Mouse (Mus musculus): ENCODE results near the gene Cox4i2.

Cox4i2 gene

DNA sequence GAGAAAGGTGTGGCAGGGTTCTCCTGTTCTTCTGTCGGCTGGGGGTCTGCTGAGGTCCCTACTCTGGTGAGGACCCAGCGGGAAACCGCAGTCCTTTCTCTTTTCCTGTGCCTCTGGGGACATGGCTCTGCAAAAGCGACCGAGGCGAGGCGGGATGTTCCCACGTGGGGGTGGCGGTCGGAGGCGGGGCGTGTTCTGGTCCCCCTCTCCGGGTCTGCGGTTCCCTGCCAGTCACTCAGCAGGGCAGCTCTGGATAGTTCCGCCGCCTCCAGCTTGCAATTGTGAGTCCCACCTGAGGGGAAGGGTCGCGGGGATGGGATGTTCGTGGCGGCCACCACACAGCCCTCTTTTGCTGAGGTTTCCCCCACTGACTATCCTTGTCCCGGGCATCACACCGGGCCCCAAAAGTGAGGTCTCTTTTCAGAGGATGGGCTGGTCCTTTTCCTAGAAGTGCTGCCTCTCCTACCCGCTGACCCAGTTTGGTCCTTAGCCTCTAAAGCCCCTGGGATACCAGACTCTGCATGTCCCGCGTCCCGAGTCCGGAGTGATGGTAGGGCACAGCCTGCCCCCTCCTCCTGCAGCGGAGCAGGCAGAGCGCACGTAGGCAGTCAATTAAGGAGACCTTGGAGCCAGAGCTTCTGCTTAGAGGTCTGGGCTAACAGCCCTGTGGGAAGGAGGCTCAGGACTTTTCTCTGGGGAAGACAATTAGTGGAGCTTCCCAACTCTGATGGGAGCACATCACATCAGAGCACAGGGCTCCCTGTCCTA, at the start of gene Cox4i2:
Cox4i2 (plus strand) TSS at position 230 of the 768 bp plus-strand sequence.
- peak; percentile 63 for DNase-seq

DNA sequence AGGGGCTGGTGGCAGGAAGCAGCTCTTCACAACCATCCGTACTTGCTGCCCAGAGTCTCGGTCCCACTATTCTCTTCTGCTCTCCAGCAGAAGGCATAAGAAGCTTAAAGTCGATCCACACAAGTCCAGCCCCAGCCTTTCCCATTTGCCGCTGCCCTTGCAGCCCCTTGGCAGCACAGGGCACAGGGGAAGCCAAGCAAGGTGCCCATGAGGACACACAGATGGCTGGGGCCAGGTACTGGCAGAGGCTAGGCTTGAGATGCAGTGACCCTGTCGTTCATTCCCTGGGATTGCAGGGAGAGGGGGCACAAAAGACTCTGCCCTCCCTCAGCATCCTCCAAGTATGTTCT, 49.7 kb upstream of the Cox4i2 start:
- DNase-seq = no peak

DNA sequence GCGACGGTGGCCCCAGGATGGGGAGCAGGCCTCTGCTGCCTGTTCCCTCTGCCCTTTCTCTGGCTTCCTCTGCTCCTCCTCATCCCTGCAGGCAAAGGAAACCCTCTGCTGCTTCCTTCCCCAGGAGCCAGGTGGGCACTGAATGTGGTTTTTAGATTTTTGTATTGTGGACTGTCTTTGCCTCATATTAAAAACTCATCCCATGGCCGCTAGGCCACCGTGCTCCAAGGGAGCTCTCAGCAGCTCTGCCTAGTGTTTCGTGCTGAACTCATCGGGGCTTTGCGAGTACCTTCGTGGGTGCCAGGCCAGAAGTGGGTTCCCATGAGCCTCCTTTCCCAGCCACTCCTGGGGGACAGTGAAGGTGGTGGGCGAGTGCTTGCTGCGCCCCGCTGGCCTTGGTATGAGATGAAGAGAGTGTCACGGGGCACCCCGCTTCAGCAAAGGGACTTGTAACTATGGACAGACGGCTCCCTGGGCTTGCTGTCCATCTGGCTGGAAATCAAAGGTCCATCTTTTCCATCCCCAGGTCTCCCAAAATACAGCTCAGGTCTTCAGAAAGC, 49.1 kb upstream of the Cox4i2 start:
- no peak for DNase-seq

DNA sequence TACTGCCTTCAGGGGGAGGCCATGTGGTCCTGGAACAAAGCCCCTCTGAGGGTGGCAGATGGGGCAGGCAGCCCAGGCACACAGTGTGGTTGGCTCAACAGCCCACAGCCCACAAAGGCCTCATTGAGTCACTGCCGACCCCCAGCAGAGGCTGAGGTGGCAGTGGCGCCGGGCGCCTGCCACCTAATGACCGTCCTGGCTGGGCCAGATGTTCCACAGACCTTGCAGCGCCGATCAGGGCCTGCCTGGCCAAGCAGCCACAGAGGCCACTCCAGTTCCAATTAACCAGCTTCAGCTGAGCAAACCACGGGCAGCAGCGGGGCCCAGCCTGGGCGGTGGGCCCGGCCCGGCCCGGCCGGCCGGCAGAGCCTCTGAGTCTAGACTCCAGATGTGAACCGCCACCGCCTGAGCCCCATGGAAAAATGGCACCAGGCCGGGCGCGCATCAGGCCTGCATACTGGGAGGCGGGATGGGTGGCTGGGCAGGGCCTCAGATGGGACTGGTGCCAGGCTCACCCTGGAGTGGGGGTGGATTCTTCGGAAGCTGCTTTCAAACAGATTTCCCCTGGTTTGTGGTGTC, 47.9 kb upstream of the Cox4i2 start:
- DNase-seq = no peak

DNA sequence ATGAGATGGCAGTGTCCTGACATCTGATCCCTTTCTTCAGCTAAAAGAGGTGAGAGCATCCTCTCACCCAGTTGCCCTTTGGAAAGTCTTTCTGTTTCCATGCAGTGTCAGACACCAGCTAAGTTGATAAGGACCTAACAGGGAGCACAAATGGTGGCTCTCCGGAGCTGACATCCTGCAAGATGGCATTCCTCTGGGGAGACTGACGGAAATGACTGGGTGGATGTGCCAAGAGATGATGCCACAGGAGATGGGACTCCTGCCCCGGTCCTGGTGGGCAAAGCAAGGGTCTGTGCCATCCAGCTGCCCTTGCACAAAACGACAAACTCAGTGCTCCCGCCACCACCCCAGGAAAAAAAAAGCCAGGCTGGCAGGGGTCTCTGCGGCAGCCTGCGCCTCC, 46.8 kb upstream of the Cox4i2 start:
- DNase-seq = no peak

DNA sequence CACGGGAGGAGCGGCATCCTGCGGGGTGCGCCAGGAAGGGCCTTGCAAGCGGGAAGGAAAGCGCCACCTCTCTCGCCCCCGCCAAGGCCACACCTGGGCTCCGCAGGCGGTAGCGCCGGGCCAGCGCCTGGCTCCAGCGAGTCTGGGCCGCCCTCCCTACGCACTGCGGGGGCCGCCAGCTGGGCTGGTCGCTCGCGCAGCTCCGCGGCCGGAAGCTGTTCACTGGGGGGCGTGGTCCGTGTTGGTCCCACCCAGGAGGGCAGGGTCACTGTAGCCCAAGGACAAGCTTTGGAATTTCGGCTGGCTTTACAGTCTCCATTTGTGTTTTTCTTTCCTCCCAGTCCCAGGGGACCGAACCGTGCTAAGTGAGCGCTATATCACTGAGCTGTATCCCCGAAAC, 46.3 kb upstream of the Cox4i2 start:
- DNase-seq = peak; percentile 18

DNA sequence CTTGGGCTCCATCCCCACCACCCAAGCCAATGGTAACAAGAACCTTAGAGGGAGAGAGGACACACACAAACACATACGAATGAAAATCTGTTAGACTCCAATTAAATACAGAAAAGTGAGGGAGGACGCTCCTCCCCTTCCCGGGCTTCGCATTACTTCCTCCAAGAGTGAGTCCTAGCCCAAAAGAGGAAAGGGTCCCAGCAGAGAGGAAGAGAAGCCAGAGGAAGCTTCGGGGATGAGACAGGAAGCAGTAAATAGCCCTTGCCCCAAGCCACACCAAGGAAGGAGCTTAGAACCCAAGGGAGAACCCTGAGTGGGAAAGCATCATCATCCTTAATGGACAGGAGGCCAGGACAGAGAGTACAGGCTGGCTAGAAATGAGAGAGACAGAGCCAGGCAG, 44.9 kb upstream of the Cox4i2 start:
- no peak for DNase-seq

DNA sequence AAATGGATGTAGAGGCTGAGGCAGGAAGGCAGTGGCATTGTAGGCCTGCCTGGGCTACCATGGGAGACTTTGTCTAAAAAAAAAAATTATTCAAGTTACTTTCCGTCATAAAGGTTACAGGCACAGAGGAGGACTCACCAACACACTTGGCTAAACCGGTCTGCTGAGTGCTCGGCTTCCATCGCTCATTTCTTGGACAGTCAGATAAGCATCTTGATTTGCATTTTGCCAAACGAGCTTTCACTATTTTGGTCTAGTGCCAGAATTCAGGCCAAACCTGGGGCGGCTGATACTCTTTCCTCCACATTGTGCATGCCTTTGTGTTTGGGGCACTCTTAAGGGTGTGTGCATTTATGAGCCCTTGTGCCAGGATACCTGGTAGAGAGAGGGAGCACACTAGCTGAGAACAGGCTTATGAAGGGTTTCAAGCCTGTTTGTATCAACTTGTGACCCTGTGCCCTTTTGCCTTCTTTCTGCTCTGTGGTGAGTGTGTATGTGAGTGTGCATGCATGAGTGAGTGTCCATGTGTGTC, 37.7 kb upstream of the Cox4i2 start:
- no peak for DNase-seq

DNA sequence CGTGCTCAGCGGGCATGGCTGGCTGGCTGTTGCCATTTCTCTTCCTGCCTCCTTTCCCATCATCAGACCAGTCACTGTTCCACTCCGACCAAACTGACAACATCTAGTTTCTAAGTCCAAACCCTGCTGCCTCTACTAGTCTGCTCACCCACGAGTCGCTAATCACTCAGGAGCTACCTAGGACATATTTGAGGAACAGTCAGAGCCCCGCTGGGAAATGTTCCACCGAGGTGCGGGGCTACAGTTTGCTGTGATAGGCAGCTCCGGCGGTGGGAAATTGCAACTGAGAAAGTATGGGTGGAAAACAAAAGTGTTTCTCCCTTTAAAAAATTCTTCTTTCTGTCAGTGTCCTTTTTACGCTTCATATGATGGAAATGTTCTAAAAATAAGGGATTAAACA, 36.3 kb upstream of the Cox4i2 start:
- DNase-seq = no peak

DNA sequence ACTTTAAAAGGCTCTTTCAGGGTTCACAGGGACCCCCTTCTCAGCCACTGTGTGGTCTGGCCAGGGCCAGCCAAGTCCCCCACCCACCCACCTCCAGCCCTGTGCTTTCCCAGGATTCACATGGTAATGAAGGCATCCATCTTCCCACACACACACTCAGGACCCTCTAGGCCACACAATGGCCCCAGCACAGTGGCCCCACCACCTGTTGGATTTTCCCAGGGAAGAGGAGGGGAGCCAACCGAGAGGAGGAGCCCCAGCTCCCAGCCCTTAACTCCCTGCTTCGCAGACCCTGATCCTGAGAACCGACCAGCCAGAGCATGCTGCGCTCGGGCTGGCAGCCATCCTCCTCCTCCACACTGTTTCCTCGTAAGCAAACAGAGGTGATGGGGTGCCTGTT, 35.9 kb upstream of the Cox4i2 start:
- no peak for DNase-seq

DNA sequence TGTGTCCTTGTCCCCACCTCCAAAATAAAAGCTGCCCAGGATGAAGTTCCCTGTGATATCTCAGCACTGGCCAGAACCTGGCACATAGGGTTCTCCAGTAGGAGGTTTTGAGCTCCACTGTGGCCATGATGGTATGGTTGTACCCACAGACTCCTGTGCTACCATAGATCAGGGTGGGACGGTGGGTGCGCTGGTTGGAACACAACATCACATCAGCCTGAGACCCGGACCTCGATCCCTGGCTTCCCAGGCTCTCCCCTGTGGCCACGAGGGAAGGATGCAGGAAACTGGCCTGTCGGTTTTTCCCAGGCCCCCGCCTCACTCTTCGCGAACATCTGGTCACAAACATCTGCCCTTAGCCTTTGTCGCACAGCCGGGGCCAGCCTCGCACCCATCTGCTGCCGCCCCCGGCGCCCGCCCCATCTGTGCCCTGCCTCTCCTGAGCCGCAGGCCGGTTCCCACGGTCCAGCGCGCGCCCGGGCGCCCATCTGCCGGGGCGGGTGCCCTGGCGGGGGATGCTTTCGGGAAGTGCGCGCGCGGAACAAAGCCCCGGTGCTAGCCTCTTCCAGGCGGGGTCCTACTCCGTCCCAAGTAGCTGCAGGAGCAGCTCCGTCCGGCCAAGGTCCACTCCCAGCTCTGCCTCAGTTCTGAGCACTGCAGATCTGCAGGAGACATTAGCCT, 30.2 kb upstream of the Cox4i2 start:
- peak; percentile 36 for DNase-seq

DNA sequence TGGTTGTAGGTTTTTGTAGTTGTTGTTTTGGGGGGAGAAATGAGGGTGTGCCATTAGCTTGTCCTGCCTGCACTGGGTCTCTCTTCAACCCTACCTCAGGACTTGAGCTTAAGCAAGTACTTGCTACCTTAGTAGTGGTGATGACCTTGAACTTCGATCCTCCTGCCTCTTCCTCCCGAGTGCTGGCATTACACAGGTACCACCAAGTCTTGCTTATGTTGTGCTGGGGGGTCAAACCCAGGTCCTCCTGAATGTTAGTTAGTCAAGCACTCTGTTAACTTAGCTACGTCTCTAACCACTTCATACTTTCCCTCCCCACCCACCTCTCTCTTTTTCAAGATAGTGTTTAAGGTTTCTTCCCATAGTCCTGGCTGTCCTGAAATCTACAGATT, 29.6 kb upstream of the Cox4i2 start:
- no peak for DNase-seq

DNA sequence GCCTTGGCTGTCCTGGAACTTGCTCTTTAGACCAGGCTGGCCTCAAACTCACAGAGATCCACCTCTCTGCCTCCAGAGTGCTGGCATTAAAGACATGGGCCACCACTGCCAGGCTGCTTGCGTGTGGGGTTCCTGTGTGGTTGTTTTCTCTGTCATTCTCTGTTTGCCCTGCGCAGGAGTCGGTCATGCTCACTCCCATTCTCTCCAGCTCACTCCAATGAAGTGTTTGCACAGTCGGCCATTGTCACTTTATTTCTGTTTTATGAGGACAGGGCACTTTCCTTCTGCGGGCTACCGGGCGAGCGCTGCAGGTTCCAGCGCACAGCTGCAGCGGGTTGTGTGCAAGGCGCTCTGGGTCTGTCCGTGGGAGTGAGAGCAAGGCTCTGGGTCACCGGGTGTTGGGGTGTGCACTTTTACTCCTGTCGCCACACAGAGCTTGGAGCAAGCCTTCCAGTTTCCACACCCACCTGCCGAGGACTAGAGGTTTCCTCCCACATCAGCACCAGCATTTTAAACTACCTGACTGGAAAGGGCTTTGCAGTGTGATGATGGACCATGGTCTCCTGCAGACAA, 28.7 kb upstream of the Cox4i2 start:
- DNase-seq = no peak

DNA sequence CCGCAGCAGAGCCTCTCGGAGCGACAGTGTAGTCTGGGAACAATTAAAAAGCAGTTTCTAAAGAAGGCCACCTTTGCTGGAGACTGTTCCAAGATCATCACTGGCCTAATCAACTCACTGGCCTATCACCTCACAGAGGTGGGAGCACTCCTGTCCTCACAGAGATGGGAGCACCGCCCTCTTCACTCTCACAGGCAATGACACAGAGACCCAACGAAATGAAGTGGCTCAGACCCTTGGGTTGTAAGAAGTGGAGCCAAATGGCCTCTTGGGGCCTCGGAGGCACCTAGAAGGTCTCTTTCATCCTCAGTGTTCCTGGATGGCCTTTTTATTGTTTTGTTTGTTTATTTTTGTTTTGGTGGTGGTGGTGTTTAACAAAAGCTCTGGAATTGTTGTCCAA, 27.8 kb upstream of the Cox4i2 start:
- no peak for DNase-seq

DNA sequence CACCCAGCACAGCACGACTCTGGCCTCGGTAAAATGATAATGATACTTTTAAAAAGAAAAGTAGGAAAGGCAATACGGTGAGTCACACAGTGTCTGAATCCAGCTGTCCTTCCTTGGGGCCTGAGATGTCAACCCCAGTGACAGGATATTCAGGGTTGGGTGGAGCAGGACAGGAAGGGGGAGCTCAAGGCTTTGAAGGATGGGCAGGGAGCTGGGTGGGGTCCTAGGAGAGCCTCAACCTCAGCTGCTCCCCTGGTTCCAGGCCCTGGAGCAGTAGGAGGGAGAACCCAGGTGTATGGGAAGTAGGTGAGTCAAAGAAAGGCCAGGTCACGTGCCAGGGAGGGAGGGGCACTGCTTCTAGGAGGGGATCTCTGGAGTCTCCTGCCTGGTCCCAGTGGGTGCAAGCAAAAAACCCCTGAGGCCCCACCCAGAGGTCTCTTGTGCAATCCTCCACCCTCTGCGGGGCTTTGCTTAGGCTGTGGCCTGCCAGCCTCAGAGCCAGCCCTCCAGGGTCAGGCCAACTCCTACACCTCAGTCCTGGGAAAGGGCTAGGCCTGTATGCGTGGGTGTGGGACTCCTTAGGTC, 27.1 kb upstream of the Cox4i2 start:
- DNase-seq = no peak

DNA sequence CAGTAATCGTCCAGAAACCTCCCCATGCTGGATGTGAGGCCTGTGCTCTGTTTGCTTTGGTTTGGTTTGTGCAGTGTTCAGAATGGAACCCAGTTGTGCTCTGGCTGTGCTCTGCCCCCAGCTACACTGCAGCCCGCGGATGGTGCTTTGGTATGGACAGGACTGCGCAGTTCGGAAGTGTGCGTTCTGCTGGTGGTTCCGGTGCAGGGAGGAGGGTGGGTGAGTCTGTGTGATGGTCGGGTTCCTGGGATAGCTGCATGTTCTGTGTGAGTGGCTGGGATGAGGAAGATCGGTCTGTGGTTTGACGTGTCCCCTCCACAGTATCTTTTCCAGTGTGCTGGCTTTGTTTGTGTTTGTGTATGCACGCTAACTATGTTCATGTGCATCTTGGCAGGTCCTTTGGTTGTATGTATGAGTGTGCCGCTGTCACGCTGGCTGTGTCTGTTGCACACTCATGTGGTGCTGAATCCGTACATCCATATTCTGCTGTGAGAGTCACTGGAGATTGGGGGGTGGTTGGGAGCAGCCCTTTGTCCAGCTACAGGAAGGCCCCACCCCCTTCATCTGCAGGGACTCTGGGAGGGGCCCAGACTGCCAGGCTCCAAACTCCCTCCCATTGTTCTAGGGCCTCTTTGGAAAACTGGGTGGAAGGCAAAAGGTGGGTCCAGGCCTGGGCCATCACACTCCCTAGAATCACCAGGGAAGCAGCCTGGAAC, 26.0 kb upstream of the Cox4i2 start:
- no peak for DNase-seq

DNA sequence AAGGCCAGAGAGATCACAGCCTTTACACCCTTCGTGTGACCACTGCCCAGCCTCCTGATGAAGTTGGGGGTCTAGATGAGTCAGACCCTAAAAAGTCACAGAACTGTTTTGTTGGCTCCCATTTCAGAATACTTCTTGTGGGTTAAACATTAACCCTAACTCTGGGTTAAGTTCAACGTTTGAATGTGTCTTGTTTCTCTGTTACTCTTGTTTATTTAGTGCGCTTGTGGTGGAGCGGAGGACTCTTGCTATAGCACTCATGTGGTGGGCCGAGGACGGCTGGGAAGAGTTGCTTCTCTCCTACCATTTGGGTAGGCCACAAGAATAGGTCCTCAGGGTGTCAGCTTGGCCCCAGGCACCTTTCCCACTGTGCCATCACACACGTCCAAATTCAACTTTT, 25.4 kb upstream of the Cox4i2 start:
- no peak for DNase-seq

DNA sequence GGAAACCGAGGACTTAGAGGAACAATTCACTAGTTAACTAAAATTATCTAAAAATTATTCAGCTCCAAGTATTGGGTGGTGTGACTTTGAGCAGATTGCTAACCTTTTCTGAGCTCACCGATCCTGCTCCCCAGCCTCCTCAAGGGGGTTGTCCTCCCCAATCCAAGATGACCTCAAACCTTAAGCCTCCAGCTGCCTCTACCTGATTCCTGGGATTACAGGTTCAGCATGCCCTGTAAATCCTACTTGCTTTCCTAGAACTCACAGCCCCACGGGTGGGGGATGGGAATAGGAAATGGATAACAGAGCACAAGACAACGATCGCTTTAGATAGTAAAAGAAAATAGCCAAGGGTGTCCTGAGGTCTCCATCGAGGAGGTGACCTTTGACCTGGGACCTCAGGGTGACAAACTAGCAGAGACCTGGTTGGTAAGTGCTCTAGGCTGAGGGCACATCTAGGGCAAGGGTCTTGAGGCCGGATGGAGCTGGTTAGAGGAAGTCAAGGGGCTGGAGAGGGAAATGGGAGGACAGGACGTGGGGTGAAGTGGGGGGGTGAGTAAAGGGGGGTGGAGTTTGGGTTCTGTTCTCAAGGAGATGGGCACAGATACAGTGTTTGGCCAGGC, 24.8 kb upstream of the Cox4i2 start:
- DNase-seq = no peak

DNA sequence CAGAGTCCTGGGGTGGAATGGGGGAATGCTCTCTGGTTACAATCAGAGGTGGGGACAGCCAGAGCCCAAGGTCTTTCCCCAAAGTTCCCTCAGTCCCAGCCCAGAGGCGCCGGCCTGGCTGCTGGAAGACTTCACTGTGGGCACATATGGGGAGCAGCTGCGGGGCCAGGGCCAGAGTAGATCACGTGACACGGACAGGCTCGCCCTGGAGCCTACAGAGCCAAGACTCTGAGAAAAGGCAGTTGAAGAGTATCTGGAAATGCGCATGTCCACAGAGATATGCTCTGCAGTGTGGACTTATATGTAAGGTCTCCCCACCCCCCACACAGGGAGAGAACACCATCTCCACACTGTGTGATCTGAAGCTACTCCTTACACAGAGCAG, 24.3 kb upstream of the Cox4i2 start:
- DNase-seq = no peak

DNA sequence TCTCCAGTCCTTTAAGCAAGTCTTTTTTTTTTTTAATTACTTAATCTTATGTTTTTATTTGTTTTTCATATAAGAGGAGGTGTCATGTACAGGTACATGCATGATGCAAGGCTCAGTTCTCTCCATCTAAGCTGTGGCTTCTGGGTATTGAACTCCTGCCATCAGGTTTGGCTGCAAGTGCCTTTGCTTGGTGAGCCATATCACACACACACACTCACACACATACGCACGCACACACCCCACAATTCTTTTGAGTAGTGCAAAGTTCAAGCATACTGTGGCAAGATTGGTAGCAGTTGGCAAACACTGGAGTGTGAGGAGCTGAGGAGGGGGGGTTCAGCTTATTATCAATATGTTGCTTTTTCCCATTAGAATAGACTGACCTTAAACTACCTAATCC, 20.8 kb upstream of the Cox4i2 start:
- DNase-seq = no peak

DNA sequence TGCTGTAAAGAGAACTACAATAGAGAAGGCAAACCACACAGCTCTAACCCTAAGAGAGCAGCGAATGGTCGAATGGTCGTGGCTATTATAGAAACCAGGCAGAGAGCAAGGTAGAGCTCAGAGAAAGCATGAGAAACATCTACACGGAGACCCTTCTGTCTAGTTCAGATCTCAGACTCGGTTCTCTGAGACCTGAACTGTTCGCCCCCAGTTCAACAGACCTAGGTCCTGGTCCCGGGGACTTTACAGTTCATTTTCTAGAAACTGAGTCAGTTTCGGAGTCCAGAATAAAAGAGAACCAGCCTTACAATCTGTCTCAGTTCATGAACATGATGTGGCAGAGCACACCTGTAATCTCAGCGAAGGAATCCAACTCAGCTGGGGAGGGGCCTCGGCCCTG, 19.5 kb upstream of the Cox4i2 start:
- DNase-seq = no peak

DNA sequence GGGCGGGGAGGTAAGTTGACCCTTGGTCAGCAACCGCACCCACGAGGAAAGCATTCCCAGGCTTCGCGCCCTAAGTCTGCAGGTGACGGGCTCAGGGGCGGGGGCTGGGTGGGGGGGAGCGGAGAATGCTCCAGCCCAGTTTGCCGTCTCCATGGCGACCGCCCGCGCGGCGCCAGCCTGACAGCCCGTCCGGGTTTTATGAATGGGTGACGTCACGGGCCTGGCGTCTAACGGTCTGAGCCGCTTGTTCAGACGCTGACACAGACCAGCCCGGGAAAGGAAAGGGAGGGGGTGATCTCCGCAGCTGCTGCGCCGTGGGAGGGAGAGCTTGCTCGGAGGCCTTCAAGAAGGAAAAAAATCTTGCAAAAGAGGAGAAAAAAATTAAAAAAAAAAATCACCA, 19.0 kb upstream of the Cox4i2 start:
- DNase-seq = peak; percentile 86
